Mouse (Mus musculus) heart, postnatal 0 days (tissue): ENCODE data around the gene Spint3. TPM values are rescaled to one million over a fixed set of nuclear protein-coding genes. Genes with fewer than 3 reads are reported as not detected.

Experiments
- ATAC-seq: fragments of 200-750 bp; cut with Nextera tagmentation; 2 replicates; pipeline ENCODE4 v1.8.0; 2017; ENCODE audit warnings: low read depth, moderate number of reproducible peaks, moderate library complexity; ENCODE audit not compliant: insufficient read depth
- DNase-seq: peaks from one replicate; pipeline ENCODE4 v3.0.0-alpha.2; 2016; ENCODE audit warnings: low spot score
- H3K27ac ChIP-seq: fragments of 300-500 bp; sonication (generic); 2 replicates; pipeline ENCODE4 v1.5.1; 2014; ENCODE audit warnings: low read depth, mild to moderate bottlenecking
- H3K27me3 ChIP-seq: fragments of 300-500 bp; sonication (generic); 2 replicates; pipeline ENCODE4 v1.6.1; 2014; ENCODE audit warnings: low read length, mixed read lengths; ENCODE audit not compliant: control insufficient read depth, insufficient read depth
- H3K36me3 ChIP-seq: fragments of 300-500 bp; sonication (generic); replicated peaks from 2 replicates; pipeline ENCODE4 v1.6.1; 2014; ENCODE audit warnings: low read length, mixed read lengths; ENCODE audit not compliant: control insufficient read depth, insufficient read depth
- H3K4me1 ChIP-seq: fragments of 300-500 bp; sonication (generic); 2 replicates; pipeline ENCODE4 v1.6.1; 2014; ENCODE audit warnings: antibody characterized with exemption; ENCODE audit not compliant: control insufficient read depth, insufficient read depth
- H3K4me2 ChIP-seq: fragments of 300-500 bp; sonication (generic); 2 replicates; pipeline ENCODE4 v1.6.1; 2014; ENCODE audit warnings: low read depth, mild to moderate bottlenecking, low read length, moderate library complexity
- H3K4me3 ChIP-seq: fragments of 300-500 bp; sonication (generic); 2 replicates; pipeline ENCODE4 v1.5.1; 2014; ENCODE audit warnings: low read depth, low read length
- H3K9ac ChIP-seq: fragments of 300-500 bp; sonication (generic); replicated peaks from 2 replicates; pipeline ENCODE4 v1.6.1; 2014; ENCODE audit warnings: low read depth, low read length, mixed read lengths
- H3K9me3 ChIP-seq: fragments of 300-500 bp; sonication (generic); replicated peaks from 2 replicates; pipeline ENCODE4 v1.6.1; 2016; ENCODE audit warnings: low read length; ENCODE audit not compliant: control insufficient read depth
- CTCF ChIP-seq: IDR thresholded peaks from 2 replicates; pipeline ENCODE4 v1.5.1; 2016; ENCODE audit warnings: antibody characterized with exemption, control low read depth, low read depth
- EP300 ChIP-seq: IDR thresholded peaks from 2 replicates; pipeline ENCODE4 v1.6.1; 2016; ENCODE audit warnings: antibody characterized with exemption, low read depth
- WGBS: fragments of 180-500 bp; shearing (Covaris S2); extraction: QIAGEN DNeasy Blood & Tissue Kit; methylation state at CpG from one replicate; pipeline ENCODE4 v1.1.7; 2014; 5-methylcytosine and 5-hydroxymethylcytosine counted together
- polyA plus RNA-seq: library from polyadenylated mRNA; unstranded; fragments of >200 nt; fragmentation: Nextera tagmentation; extraction: Ambion mirVana; gene quantifications from 2 replicates; pipeline ENCODE4 v1.2.1, GENCODE M21; 2015
- total RNA-seq: library from RNA; depleted of rRNA; stranded (reverse); fragments of >200 nt; gene quantifications from 2 replicates; pipeline ENCODE4 v1.2.3, GENCODE M21; 2014; ENCODE audit warnings: low replicate concordance

The Spint3 gene
- total and polyA plus RNA-seq, 2 experiments from 2014 or later, result not detected

GRCm38 (mm10) chr2:164549963-164550894, 23.0 kb downstream of the Spint3 start:
- DNase-seq, result no peak
- no peak for ATAC-seq
- TF ChIP-seq CTCF (no peak), EP300 (no peak)
- Histone ChIP-seq H3K36me3 (no peaks in the 10 kb centered on the region), H3K4me3 (no peak overlapping the region), H3K9ac (no peak overlapping the region), H3K4me2 (no peak overlapping the region), H3K4me1 (no peaks in the 10 kb centered on the region), H3K27ac (no peak overlapping the region), H3K9me3 (no peaks in the 10 kb centered on the region), H3K27me3 (0 out of 2 replicates have a peak, but pooled peaks cover 11% of the 10 kb centered on the region)
- 18% methylated on average over 10 of the region's 10 CpGs for WGBS

GRCm38 (mm10) chr2:164549338-164549737, 23.9 kb downstream of the Spint3 start:
- Histone ChIP-seq H3K9me3 (no peaks in the 10 kb centered on the region), H3K4me1 (no peaks in the 10 kb centered on the region), H3K9ac (no peak overlapping the region), H3K4me3 (no peak overlapping the region), H3K27ac (no peak overlapping the region), H3K27me3 (0 out of 2 replicates have a peak, but pooled peaks cover 11% of the 10 kb centered on the region), H3K4me2 (no peak overlapping the region), H3K36me3 (no peaks in the 10 kb centered on the region)
- TF ChIP-seq CTCF, result no peak
- TF ChIP-seq EP300, result no peak
- ATAC-seq (no peak), DNase-seq (no peak)
- 33% methylated on average over 4 of the region's 4 CpGs for WGBS

GRCm38 (mm10) chr2:164544454-164545097, 28.7 kb downstream of the Spint3 start:
- Histone ChIP-seq H3K4me3 (no peak overlapping the region), H3K4me1 (no peaks in the 10 kb centered on the region), H3K9ac (no peak overlapping the region), H3K27ac (no peak overlapping the region), H3K36me3 (no peaks in the 10 kb centered on the region), H3K27me3 (0 out of 2 replicates have a peak, but pooled peaks cover 12% of the 10 kb centered on the region), H3K9me3 (no peaks in the 10 kb centered on the region), H3K4me2 (no peak overlapping the region)
- TF ChIP-seq EP300 (no peak), CTCF (no peak)
- DNase-seq (no peak), ATAC-seq (no peak)
- 31% methylated on average over 5 of the region's 5 CpGs for WGBS

GRCm38 (mm10) chr2:164543745-164544144, 29.5 kb downstream of the Spint3 start:
- TF ChIP-seq EP300 (no peak), CTCF (no peak)
- no peak overlapping the region for H3K4me2 ChIP-seq
- H3K4me1 ChIP-seq, result no peaks in the 10 kb centered on the region
- H3K27ac ChIP-seq, result no peak overlapping the region
- ATAC-seq, result no peak
- H3K9me3 ChIP-seq, result no peaks in the 10 kb centered on the region
- no peak overlapping the region for H3K9ac ChIP-seq
- 67% methylated on average over 2 of the region's 2 CpGs for WGBS
- no peak for DNase-seq
- no peak overlapping the region for H3K4me3 ChIP-seq
- H3K36me3 ChIP-seq, result no peaks in the 10 kb centered on the region
- H3K27me3 ChIP-seq, result 0 out of 2 replicates have a peak, but pooled peaks cover 13% of the 10 kb centered on the region

GRCm38 (mm10) chr2:164542598-164542997, 30.7 kb downstream of the Spint3 start:
- no peak for ATAC-seq
- WGBS, result 79% methylated on average over 7 of the region's 7 CpGs
- no peak overlapping the region for H3K4me2 ChIP-seq
- no peaks in the 10 kb centered on the region for H3K9me3 ChIP-seq
- 0 out of 2 replicates have a peak, but pooled peaks cover 13% of the 10 kb centered on the region for H3K27me3 ChIP-seq
- H3K4me3 ChIP-seq, result no peak overlapping the region
- H3K4me1 ChIP-seq, result no peaks in the 10 kb centered on the region
- H3K9ac ChIP-seq, result no peak overlapping the region
- no peak for DNase-seq
- H3K36me3 ChIP-seq, result no peaks in the 10 kb centered on the region
- H3K27ac ChIP-seq, result no peak overlapping the region
- no peak for TF ChIP-seq EP300
- TF ChIP-seq CTCF, result no peak
